Mouse (Mus musculus) Patski (cell line): ENCODE measurements at regions not wholly inside any gene's neighbourhood (a gene's known extent, or its start where the extent isn't known, plus 50 kb on each side); places are given as distances from the start of the nearest gene placed in this dataset.
A peak's percentile ranks its signal among the peaks of the same experiment; 100 is the strongest.

Experiments
- ATAC-seq: fragments of 100-300 bp; one replicate; pipeline ENCODE4 v1.8.0; 2021
- CTCF ChIA-PET: fragments of 350-600 bp; sonication (Branson Sonifier 250); formaldehyde crosslinking; loops from one replicate; lab custom pipeline; 2022; ENCODE audit warnings: inconsistent platforms; lab: Charles Lee
- POLR2A ChIA-PET: fragments of 350-600 bp; sonication (Branson Sonifier 250); formaldehyde crosslinking; loops from one replicate; lab custom pipeline; 2022; ENCODE audit warnings: antibody characterized with exemption, inconsistent platforms; lab: Charles Lee
- DNase-seq: peaks from one replicate; pipeline ENCODE4 v3.0.0-alpha.2; 2011; ENCODE audit warnings: low read depth, low spot score
- H3K27me3 ChIP-seq: fragments of 371-371 bp; one replicate; pipeline ENCODE4 v1.5.1; 2021
- CTCF ChIP-seq: fragments of 100-300 bp; IDR thresholded peaks from one replicate; pipeline ENCODE4 v1.5.1; 2021
- in situ Hi-C: fragments of 300-500 bp; cut with MboI; formaldehyde crosslinking; loops from 3 replicates; pipeline ENCODE4 v1.11.1; 2018; ENCODE audit warnings: low pct_unique_long_range_greater_than_20kb, mixed read lengths

- in situ Hi-C loops: no loop called here
- TF ChIP-seq CTCF: no peak
- ChIA-PET CTCF (no interaction called here), POLR2A (no interaction called here)
- H3K27me3 ChIP-seq: no peaks in the 10 kb centered on the region
- no peak for DNase-seq
- ATAC-seq: no peak
Measured at GRCm38 (mm10) chr14:59075845-59076745, 66.6 kb downstream of the 1700129C05Rik start.

GRCm38 (mm10) chr14:59072323-59073039 is 70.2 kb downstream of the 1700129C05Rik start:
- ChIA-PET POLR2A (interaction anchor here (0.5 kb wide), 1 partner anchor 755 kb away, joined by 3 read pairs; no protein-coding TSS in a partner anchor), CTCF (interaction anchor here (0.9 to 1.1 kb wide), 2 partner anchors 19 to 47 kb away, joined by 3 read pairs; no protein-coding TSS in a partner anchor)
- ATAC-seq (no peak), DNase-seq (no peak)
- in situ Hi-C loops: no loop called here
- no peaks in the 10 kb centered on the region for H3K27me3 ChIP-seq
- TF ChIP-seq CTCF: no peak

- ChIA-PET CTCF (no interaction called here), POLR2A (no interaction called here)
- TF ChIP-seq CTCF: no peak
- in situ Hi-C loops: no loop called here
- DNase-seq: no peak
- no peak for ATAC-seq
- no peaks in the 10 kb centered on the region for H3K27me3 ChIP-seq
Measured at GRCm38 (mm10) chr14:59070056-59070455, 72.6 kb downstream of the 1700129C05Rik start.

- no peak for TF ChIP-seq CTCF
- ATAC-seq (peak; percentile 97), DNase-seq (peak; percentile 58)
- POLR2A ChIA-PET: no interaction called here
- in situ Hi-C loops: no loop called here
- H3K27me3 ChIP-seq: no peaks in the 10 kb centered on the region
- CTCF ChIA-PET: interaction anchor here (0.8 to 1.2 kb wide), 4 partner anchors 11 to 292 kb away, joined by 3 read pairs; no protein-coding TSS in a partner anchor
Measured at GRCm38 (mm10) chr14:59066456-59067220, 76.1 kb downstream of the 1700129C05Rik start.

- in situ Hi-C loops: no loop called here
- no peak for ATAC-seq
- no peak for TF ChIP-seq CTCF
- no peaks in the 10 kb centered on the region for H3K27me3 ChIP-seq
- CTCF ChIA-PET: no interaction called here
- POLR2A ChIA-PET: no interaction called here
- no peak for DNase-seq
Measured at GRCm38 (mm10) chr14:59063221-59063620, 79.5 kb downstream of the 1700129C05Rik start.

GRCm38 (mm10) chr14:59056832-59057231 is 85.9 kb downstream of the 1700129C05Rik start:
- H3K27me3 ChIP-seq: no peaks in the 10 kb centered on the region
- TF ChIP-seq CTCF: no peak
- ATAC-seq (no peak), DNase-seq (no peak)
- in situ Hi-C loops: no loop called here
- ChIA-PET POLR2A (no interaction called here), CTCF (no interaction called here)

GRCm38 (mm10) chr14:59055283-59055682 is 87.4 kb downstream of the 1700129C05Rik start:
- ChIA-PET POLR2A (no interaction called here), CTCF (no interaction called here)
- ATAC-seq: no peak
- no peak for DNase-seq
- H3K27me3 ChIP-seq: no peaks in the 10 kb centered on the region
- in situ Hi-C loops: no loop called here
- TF ChIP-seq CTCF: no peak

- H3K27me3 ChIP-seq: no peaks in the 10 kb centered on the region
- in situ Hi-C loops: no loop called here
- TF ChIP-seq CTCF: no peak
- ChIA-PET POLR2A (no interaction called here), CTCF (interaction anchor here (1.4 kb wide), 1 partner anchor 14 kb away, joined by 3 read pairs; no protein-coding TSS in a partner anchor)
- no peak for DNase-seq
- no peak for ATAC-seq
Measured at GRCm38 (mm10) chr14:59052421-59052820, 90.3 kb downstream of the 1700129C05Rik start.

GRCm38 (mm10) chr14:59051478-59051879 is 91.2 kb downstream of the 1700129C05Rik start:
- ATAC-seq: peak; percentile 96

GRCm38 (mm10) chr14:59045687-59046086 is 97.0 kb downstream of the 1700129C05Rik start:
- H3K27me3 ChIP-seq: no peaks in the 10 kb centered on the region
- no peak for TF ChIP-seq CTCF
- no peak for ATAC-seq
- POLR2A ChIA-PET: no interaction called here
- CTCF ChIA-PET: interaction anchor here (1.1 kb wide), 1 partner anchor 34 kb away, joined by 3 read pairs; no protein-coding TSS in a partner anchor
- in situ Hi-C loops: no loop called here
- no peak for DNase-seq

More at GRCm38 (mm10) chr14:59051478-59051879, 91.2 kb downstream of the 1700129C05Rik start:
- no peak for TF ChIP-seq CTCF
- peak; percentile 93 for DNase-seq
- POLR2A ChIA-PET: interaction anchor here (0.7 kb wide), 1 partner anchor 259 kb away, joined by 5 read pairs; no protein-coding TSS in a partner anchor
- no peaks in the 10 kb centered on the region for H3K27me3 ChIP-seq
- in situ Hi-C loops: no loop called here
- CTCF ChIA-PET: interaction anchor here (1.0 kb wide), 1 partner anchor 10 kb away, joined by 3 read pairs; no protein-coding TSS in a partner anchor
